9 mouse cellular contexts compared by ENCODE assay signal in the genomic region with DNA sequence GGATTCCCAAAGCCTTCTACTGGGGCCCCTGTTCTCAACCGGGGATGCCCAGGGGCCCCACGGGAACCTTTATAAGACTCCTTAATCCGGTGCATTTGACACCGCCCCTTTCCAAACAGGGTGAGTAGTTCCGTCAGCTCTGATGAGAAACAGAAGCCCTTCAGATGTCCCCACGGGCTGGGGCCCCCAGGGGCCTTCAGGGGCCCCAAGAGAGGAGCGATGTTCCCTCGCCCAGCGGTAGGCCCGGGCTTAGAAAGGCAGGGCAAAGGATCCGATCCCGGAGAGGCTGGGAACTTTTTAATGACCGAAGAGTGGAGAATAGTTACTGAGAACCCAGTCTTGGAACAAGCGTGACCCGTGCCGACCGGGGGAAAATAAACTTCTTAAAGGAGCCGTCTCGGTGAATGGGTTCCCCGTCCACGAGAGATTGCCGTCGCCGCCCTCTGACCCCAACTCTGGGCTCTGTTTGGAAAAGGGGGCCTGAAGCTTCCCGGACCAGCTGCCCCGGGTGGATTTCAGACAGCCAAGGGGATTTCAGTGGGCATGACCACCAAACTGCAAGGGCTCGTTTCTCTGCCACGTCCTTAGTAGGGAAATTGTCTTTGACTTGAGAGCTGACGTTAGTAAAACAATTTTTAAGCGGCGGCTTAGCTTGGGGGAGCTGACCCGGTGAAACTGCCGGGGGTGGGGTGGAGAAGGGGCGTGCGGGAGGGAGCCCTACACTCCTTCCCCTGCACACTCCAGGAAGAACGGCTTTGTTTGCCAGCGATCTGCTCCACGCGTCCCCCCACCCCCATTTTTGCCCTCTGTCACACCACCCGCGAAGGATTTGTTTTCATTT. TPM values are rescaled to one million over a fixed set of nuclear protein-coding genes. Genes with fewer than 3 reads are reported as not detected.
DNase-seq lines count a peak whose midpoint lies in the region; ATAC-seq and TF ChIP-seq lines count a peak whose summit lies in the region.
"Had no signal": no experiment of that assay in that cellular context is flagged by ENCODE, and none has a peak within 500 bp of the region (broad histone marks: within the 10 kb centered on the region; RNA-seq: fewer than 3 reads in every experiment).

No protein-coding gene starts in this region.

- peak overlapping the region; percentile 56 for H3K9ac ChIP-seq in forebrain, embryonic 12.5 days
- H3K9ac ChIP-seq in intestine, embryonic 14.5 days (ENCODE audit: low read length), result peak overlapping the region; percentile 59
- peak overlapping the region; percentile 67 for H3K9ac ChIP-seq in liver, postnatal 0 days (replicated peaks)

- peak overlapping the region; percentile 90 for H3K4me2 ChIP-seq in forebrain, embryonic 12.5 days
- peak overlapping the region; percentile 99 for H3K4me2 ChIP-seq in intestine, embryonic 14.5 days (ENCODE audit: low read length)
- peak overlapping the region; percentile 93 for H3K4me2 ChIP-seq in liver, postnatal 0 days (ENCODE audit: low read depth, low read length)

- ATAC-seq in forebrain, embryonic 12.5 days (ENCODE audit: low FRiP score), result no peak
- no peak for ATAC-seq in intestine, embryonic 14.5 days (replicated peaks; ENCODE audit: low FRiP score, low TSS enrichment, low read depth)
- no peak for ATAC-seq in liver, postnatal 0 days

- H3K36me3 ChIP-seq in forebrain, embryonic 12.5 days (replicated peaks), result no peaks in the 10 kb centered on the region
- H3K36me3 ChIP-seq in intestine, embryonic 14.5 days (ENCODE audit: control insufficient read depth, insufficient read depth, low read length), result no peaks in the 10 kb centered on the region
- H3K36me3 ChIP-seq in liver, postnatal 0 days (replicated peaks; ENCODE audit: insufficient read depth, low read length), result no peaks in the 10 kb centered on the region

- TF ChIP-seq CTCF in liver, postnatal 0 days (IDR thresholded peaks at IDR 0.05; ENCODE audit: low read depth), result no peak

- peaks cover 55% of the 10 kb centered on the region for H3K4me1 ChIP-seq in forebrain, embryonic 12.5 days
- H3K4me1 ChIP-seq in intestine, embryonic 14.5 days (replicated peaks; ENCODE audit: control insufficient read depth, insufficient read depth, low read length), result peaks cover 44% of the 10 kb centered on the region
- H3K4me1 ChIP-seq in liver, postnatal 0 days (ENCODE audit: insufficient read depth), result peaks cover 52% of the 10 kb centered on the region

- H3K4me3 ChIP-seq in forebrain, embryonic 12.5 days (replicated peaks), result peak overlapping the region; percentile 48
- H3K4me3 ChIP-seq in intestine, embryonic 14.5 days (ENCODE audit: low read depth, low read length), result peak overlapping the region; percentile 56
- H3K4me3 ChIP-seq in liver, postnatal 0 days (ENCODE audit: low read depth, low read length), result peak overlapping the region; percentile 58

- intact Hi-C loops in left cerebral cortex, postnatal 4 days (cut with DNase I), result loop anchor here (5.0 to 10.0 kb wide), 2 partner anchors 47 to 105 kb away; partner anchors contain the start of gene Cbx8

- peaks cover 75% of the 10 kb centered on the region for H3K27me3 ChIP-seq in forebrain, embryonic 12.5 days
- peaks cover 39% of the 10 kb centered on the region for H3K27me3 ChIP-seq in intestine, embryonic 14.5 days (replicated peaks; ENCODE audit: control insufficient read depth, insufficient read depth, low read length)
- peaks cover 43% of the 10 kb centered on the region for H3K27me3 ChIP-seq in liver, postnatal 0 days (ENCODE audit: insufficient read depth, low read length)

- WGBS in forebrain, embryonic 12.5 days, result under 1% methylated on average over 41 of the region's 41 CpGs
- WGBS in intestine, embryonic 14.5 days, result 1% methylated on average over 41 of the region's 41 CpGs
- 1% methylated on average over 41 of the region's 41 CpGs for WGBS in liver, postnatal 0 days (ENCODE audit: insufficient replicate concordance)

- TF ChIP-seq EP300 in liver, postnatal 0 days (IDR thresholded peaks at IDR 0.05; ENCODE audit: low read depth), result no peak

- DNase-seq in urinary bladder, postnatal 14 days (ENCODE audit: low spot score), result peak; percentile 30
- DNase-seq in urinary bladder, postnatal 4 days (ENCODE audit: low spot score in 2 of 2), result no peak
- DNase-seq in intestine, embryonic 14.5 days (ENCODE audit: low spot score), result peak; percentile 78
- DNase-seq in liver, postnatal 0 days, result peak; percentile 51
- peak; percentile 60 to 62 for DNase-seq in spleen, adult 18-20 months
- no peak for DNase-seq in left cerebral cortex, postnatal 4 days
- no peak for DNase-seq in gastrocnemius, postnatal 10 days

- H3K9me3 ChIP-seq in forebrain, embryonic 12.5 days, result no peaks in the 10 kb centered on the region
- no peaks in the 10 kb centered on the region for H3K9me3 ChIP-seq in intestine, embryonic 14.5 days (ENCODE audit: control insufficient read depth, low read length)
- H3K9me3 ChIP-seq in liver, postnatal 0 days (ENCODE audit: low read length), result no peaks in the 10 kb centered on the region

- H3K27ac ChIP-seq in forebrain, embryonic 12.5 days, result no peak overlapping the region
- peak overlapping the region; percentile 64; the same call in 1 of the 2 replicates for H3K27ac ChIP-seq in intestine, embryonic 14.5 days (ENCODE audit: low read depth)
- peak overlapping the region; percentile 55; the same call in 1 of the 2 replicates for H3K27ac ChIP-seq in liver, postnatal 0 days (ENCODE audit: low read depth)
- H3K27ac ChIP-seq: macrophage had no signal

RNA-seq across cellular contexts. Expression of gene Cbx4, which starts 3.4 kb away (rescaled TPM):
- 12.7 and 14.5 TPM in 2 replicates for polyA plus RNA-seq in forebrain, embryonic 12.5 days (2016; fragmentation: Nextera tagmentation; extraction: Ambion mirVana)
- polyA plus RNA-seq in intestine, embryonic 14.5 days (2014; fragmentation: Nextera tagmentation; extraction: Ambion mirVana), result 9.9 and 10.5 TPM in 2 replicates
- 2.8 and 4.7 TPM in 2 replicates for polyA plus RNA-seq in liver, postnatal 0 days (2015; fragmentation: Nextera tagmentation; extraction: Ambion mirVana)
- 10 to 100 TPM; 40.8 to 45.2 TPM for total RNA-seq in left cerebral cortex, postnatal 4 days (2021)
- 1 to 10 TPM; 6.2 to 9.1 TPM for total RNA-seq in gastrocnemius, postnatal 10 days (2021)

RNA-seq across cellular contexts. Expression of gene Cbx8, which starts 48.7 kb away (rescaled TPM):
- polyA plus RNA-seq in forebrain, embryonic 12.5 days (2016; fragmentation: Nextera tagmentation; extraction: Ambion mirVana), result 11.5 and 11.7 TPM in 2 replicates
- polyA plus RNA-seq in intestine, embryonic 14.5 days (2014; fragmentation: Nextera tagmentation; extraction: Ambion mirVana), result 7.7 and 11.4 TPM in 2 replicates
- polyA plus RNA-seq in liver, postnatal 0 days (2015; fragmentation: Nextera tagmentation; extraction: Ambion mirVana), result 3.1 and 3.9 TPM in 2 replicates
- total RNA-seq in left cerebral cortex, postnatal 4 days (2021), result 10 to 100 TPM; 13.0 to 15.6 TPM
- total RNA-seq in gastrocnemius, postnatal 10 days (2021), result 1 to 10 TPM; 2.3 to 4.7 TPM

Comparison
In these comparisons a context has a peak if more than half of its experiments do, and no peak if none do; other contexts are left out.
1. DNase-seq: peak in urinary bladder, postnatal 14 days (single experiment), intestine, embryonic 14.5 days (single experiment), liver, postnatal 0 days (single experiment) and spleen, adult 18-20 months (2 of 2); none in urinary bladder, postnatal 4 days (0 of 2), left cerebral cortex, postnatal 4 days (single experiment) and gastrocnemius, postnatal 10 days (single experiment).
2. Peak in every context shown above with its lines, with median percentiles within 50 percentile points of each other: H3K4me2 ChIP-seq, H3K4me3 ChIP-seq and H3K9ac ChIP-seq.